Mouse (Mus musculus) liver, adult 2 months (tissue): Measurements from ENCODE around the gene Sh3bp2.

Source experiments
- CTCF ChIP-seq: fragments of 200-500 bp; IDR thresholded peaks from 2 replicates; pipeline ENCODE4 v1.5.1; 2011; ENCODE audit warnings: low read depth, low read length, control low read depth
- POLR2A ChIP-seq: fragments of 200-500 bp; IDR thresholded peaks from 2 replicates; pipeline ENCODE4 v1.6.1; 2011; ENCODE audit warnings: low read length, control low read depth; ENCODE audit not compliant: insufficient read depth; ENCODE audit errors: extremely low read depth

DNA sequence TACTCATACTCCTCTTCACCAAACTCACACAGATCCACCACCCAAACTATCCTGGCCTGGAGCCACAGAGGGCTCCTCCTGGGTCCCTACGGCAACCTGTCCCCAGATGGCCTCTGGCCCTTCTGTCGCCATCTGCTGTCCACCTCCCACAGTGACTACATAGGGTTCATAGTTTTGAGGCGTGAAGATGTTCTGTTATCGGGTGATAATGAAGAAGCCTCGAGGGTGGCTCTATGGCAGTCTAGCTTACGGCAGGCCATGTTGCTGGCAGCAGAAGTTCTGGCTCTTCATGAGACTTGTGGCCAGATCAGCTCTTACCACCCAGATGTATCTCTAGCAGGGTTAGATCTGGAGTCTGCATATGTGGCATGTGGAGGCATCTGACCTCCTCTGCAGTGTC lies 22.8 kb upstream of the Sh3bp2 start:
- TF ChIP-seq CTCF (no peak), POLR2A (no peak)
